Mouse (Mus musculus) frontal cortex, adult 2 months (tissue): Measurements from ENCODE around the gene Wdr46. TPM values are rescaled to one million over a fixed set of nuclear protein-coding genes. Genes with fewer than 3 reads are reported as not detected.
"Not testable (repeated sequence)": the region's sequence is repeated elsewhere in the genome, so short reads cannot be mapped to it uniquely, and the experiment has no call there.

ENCODE experiments used
- DNase-seq, 2 experiments: peaks; one replicate each; pipeline ENCODE4 v3.0.0; 2022; ENCODE audit warnings: low spot score in 1 of 2; ENCODE audit errors: extremely low spot score in 1 of 2
- polyA plus RNA-seq: library from polyadenylated mRNA; depleted of rRNA; stranded (reverse); fragments of >200 nt; gene quantifications from 2 replicates; pipeline ENCODE4 v1.2.3, GENCODE M21; 2012

Gene Wdr46
- polyA plus RNA-seq, 1 experiment: 13.3 TPM

DNA sequence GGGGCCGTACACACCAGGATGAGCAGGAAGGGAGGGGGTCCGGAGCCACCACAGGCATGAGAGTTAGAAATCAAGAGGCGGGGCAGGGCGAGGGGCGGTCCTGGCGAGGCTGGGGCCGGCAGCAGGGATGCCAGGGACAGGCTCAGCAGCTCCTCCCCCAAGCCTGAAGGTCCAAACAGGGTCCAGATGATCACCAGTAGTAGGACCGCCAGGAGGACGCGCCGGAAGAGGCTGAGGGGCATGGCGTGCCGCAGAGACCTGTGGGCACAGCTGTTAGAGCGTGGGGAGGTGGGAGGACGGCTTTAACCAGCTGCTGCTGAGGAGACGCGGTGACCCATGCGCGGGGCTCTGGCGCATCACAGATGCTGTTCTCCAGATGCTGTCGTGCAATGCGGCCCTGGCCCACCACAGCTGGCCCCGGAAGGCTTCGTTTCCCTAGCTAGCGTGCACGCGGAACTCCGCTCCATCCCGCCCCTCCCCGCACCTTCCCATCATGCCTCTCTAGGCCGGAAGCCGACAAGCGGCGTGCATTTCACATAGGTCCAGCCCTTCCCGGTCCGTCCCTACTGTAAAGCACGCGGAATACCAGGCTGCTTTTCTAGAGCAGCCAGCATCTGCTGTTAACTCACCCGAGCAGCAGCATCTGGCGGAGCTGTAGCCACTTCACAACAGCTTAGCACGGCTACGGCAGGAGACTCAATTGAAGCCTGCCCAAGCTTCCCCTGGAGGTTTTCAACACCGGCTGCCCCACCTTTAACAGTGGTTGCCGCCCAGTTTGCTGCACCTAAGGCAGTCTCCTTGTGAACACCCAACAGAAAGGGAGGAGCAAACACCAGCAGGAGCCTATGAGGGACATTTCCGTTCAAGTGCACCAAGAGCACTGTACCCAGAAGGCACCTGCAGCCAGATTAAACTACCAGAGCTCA, 10.8 kb downstream of the Wdr46 start, which contains the start of gene B3galt4:
Gene B3galt4, minus strand, starts transcription at position 468 of the 926 bp plus-strand sequence.
- peak in 1 of 2 experiments; percentile 82 for DNase-seq

DNA sequence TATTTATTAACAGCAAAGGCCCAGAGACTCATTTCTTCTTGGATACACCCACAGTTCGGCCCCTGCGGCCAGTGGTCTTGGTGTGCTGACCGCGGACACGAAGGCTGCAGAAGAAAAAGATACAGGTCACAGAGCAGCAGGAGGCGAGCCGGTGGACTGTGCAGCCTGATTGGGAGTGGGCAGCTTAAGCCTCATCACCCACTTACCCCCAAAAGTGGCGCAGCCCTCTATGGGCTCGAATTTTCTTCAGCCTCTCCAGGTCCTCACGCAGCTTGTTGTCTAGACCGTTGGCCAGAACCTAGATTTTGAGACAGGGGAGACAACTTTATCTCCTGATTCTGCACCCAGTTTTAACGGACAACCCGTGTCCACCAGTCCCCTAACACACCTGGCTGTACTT, 11.6 kb downstream of the Wdr46 start:
- DNase-seq: not testable (repeated sequence)

DNA sequence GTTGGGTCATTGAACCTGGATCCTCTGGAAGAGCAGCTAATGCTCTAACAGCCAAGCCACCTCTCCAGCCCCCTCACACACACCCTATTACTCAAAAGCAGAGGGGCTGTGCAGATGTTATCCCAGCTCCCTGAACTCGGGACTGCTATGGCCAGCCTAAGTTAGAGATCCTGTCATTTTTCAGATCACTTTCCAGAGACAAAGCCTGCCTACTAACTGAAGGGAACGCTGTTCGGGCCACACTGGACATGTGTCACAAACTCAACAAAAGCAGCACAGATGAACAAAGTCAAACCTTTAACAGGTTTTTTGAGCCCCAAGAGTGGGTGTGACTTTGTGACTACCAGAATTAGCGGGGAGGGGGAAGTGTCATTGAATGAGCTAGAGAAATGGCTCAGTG, 12.4 kb downstream of the Wdr46 start:
- no peak for DNase-seq

- DNase-seq: no peak
These were observed 12.8 kb downstream of the Wdr46 start for GRCm38 (mm10) chr17:33953310-33953709.

GRCm38 (mm10) chr17:33953961-33954565, 13.6 kb downstream of the Wdr46 start:
- DNase-seq: no peak

- DNase-seq: peak in 1 of 2 experiments; percentile 37
These were observed 14.4 kb downstream of the Wdr46 start for GRCm38 (mm10) chr17:33954646-33955554.

- DNase-seq: peak; percentile 94 to 99
These were observed 15.2 kb downstream of the Wdr46 start, which contains the start of the genes Vps52 and Rps18 for GRCm38 (mm10) chr17:33955555-33956214. Vps52 (plus strand) TSS chr17:33955812. Rps18 (minus strand) TSS chr17:33956001.

DNA sequence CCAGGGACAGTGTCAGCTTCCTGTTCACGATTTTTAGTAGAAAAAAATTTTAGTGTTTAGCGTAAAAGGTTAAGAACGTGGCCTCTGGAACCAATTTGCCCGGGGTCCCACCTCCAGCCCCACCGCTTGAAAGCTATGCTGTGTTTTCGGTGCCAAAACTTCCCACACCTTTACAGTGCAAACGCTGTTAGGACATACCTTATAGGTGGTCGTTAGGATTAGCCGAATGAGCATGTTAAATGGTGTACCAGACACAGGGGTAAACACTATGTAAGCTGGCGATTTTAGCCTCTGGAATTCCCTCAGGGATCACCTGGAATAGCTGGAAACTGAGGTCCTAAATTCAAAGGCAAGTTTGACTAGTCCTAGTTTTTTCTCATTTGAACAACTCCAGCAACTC, 15.9 kb downstream of the Wdr46 start:
- no peak for DNase-seq

DNA sequence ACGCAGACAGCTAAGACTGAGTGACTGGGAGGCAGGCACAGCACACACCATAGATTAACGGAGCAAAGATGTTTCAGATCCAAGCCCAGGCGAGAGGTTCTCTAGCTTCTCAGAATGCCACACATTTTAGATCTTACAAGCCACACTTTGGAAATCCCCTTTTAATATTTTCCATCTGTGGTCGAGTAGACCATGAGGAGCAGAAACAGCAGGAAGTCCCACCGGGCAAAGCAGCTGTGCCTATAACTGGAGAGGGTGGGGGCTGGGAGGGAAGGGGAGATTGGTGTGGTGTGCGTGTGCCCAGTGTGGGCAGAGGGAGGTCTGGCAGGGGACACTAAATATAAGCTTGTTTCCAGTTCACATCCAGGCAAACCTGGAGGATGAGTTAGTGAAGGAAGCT, 17.0 kb downstream of the Wdr46 start:
- no peak for DNase-seq

DNA sequence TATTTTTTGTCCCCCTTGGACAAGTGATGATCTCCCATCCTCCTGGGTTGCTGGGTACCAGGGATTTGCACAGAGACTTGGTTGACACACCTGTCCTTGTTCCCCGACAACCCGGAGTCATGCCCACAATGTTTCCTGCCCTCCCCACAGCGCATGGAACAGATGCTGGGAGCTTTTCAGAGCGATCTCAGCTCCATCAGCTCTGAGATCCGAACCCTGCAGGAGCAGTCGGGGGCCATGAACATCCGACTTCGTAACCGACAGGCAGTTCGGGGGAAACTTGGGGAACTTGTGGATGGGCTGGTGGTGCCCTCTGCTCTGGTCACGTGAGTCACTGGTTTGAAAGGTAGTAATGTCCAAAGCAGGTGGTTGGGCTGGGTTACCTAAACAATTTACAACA, 18.0 kb downstream of the Wdr46 start:
- no peak for DNase-seq

DNA sequence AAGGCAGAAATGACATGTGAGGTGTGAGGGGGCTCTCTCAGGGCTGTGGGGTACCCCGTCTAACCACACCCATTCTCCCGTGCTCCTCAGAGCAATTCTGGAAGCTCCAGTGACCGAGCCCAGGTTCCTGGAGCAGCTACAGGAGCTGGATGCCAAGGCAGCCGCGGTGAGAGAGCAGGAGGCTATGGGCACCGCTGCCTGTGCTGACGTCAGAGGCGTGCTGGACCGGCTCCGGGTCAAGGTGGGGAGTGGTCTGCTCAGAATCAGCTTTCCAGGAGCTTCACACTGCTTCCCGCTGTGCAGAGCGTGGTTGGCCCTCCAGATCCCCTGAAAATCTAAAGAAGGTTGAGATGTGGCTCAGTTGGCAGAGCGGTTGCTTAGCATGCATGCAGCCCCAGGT, 18.7 kb downstream of the Wdr46 start:
- DNase-seq: no peak

DNA sequence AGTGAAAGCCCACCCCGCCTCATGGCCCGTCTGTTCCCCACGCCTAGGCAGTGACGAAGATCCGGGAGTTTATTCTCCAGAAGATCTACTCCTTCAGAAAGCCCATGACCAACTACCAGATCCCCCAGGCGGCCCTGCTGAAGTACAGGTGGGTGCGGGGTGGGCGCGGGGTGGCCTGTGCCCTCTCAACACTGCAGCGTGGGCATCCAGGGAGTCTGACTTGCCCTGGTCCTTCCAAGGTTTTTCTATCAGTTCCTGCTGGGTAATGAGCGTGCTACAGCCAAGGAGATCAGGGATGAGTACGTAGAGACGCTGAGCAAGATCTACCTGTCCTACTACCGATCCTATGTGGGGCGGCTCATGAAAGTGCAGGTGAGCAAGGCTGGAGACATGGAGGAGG, 19.5 kb downstream of the Wdr46 start:
- no peak for DNase-seq

GRCm38 (mm10) chr17:33962876-33963275, 22.4 kb downstream of the Wdr46 start:
- DNase-seq: no peak

GRCm38 (mm10) chr17:33965082-33965845, 24.8 kb downstream of the Wdr46 start:
- DNase-seq: no peak

DNA sequence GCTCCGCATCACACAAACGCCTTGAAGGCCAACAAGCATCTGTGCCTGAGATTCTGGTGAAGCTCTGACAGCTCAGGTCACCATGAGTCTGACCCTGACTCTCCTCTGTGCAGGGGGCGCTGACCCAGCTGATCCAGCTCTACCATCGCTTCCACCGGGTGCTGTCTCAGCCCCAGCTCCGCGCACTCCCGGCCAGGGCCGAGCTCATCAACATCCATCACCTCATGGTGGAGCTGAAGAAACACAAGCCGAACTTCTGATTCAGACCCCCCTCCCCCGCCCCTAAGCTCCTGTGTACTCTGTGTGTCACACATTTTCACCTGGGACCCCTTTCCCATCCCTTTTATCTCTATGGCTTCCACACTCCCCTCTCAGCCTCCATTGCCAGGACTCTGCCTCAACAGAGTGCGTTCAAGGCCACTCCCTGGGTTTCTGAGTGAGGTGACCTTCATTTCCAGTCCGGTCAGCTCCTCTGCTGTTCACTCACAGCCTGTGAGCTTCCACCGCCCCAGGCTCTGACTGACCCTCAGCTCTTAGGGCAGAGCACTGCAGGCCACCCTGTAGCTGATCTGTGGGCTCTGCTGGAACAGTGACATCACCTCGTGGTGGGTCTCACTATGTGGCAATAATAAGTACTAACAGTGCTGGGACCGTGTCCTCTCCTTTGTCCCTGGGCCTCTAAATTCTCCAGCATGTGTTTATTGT, 25.5 kb downstream of the Wdr46 start:
- no peak for DNase-seq

DNA sequence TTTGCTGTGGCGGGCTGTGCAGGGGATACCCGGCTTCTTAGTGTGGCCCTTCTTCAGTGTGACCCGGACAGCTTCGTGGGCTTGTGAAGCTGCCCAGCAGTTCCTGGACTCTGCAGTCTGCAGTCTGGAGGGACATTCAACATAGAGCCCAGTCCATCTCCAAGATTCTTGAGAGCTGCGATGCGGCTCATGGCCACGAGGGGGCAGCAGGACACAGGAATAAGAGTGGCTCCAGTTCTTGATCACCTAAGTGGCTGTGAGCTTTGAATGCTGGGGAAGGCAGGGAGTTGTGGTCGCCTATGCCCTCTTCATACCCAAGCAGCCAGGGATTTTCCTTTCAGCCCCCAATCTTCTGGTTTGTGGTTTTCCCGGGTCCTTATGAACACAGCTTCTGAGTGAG, 28.0 kb downstream of the Wdr46 start:
- peak in 1 of 2 experiments; percentile 86 for DNase-seq

- DNase-seq: no peak
These were observed 28.5 kb downstream of the Wdr46 start for GRCm38 (mm10) chr17:33968927-33969326.

- DNase-seq: no peak
These were observed 28.9 kb downstream of the Wdr46 start for GRCm38 (mm10) chr17:33969394-33969793.

DNA sequence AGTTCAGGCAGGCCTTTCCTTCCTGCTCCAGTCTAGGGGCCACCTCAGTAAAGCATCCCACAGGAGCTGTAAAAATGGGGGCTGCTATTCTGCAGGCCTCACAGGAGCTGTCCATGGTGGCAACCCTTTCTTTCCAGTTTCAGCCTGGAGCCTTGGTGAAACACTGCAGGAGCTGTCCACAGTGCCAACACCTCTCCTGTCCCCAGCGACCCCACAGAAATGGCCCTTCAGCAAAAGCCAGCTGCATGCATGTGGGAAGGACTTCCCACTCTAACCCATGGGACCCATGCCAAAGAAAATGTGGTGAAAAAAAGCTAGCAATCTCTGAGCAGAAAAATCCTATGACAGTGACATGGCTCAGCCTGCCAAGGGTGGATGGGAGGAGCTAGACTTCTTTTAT, 32.2 kb downstream of the Wdr46 start:
- DNase-seq: no peak
